Mouse (Mus musculus): ENCODE results near the gene C530025M09Rik.

DNA sequence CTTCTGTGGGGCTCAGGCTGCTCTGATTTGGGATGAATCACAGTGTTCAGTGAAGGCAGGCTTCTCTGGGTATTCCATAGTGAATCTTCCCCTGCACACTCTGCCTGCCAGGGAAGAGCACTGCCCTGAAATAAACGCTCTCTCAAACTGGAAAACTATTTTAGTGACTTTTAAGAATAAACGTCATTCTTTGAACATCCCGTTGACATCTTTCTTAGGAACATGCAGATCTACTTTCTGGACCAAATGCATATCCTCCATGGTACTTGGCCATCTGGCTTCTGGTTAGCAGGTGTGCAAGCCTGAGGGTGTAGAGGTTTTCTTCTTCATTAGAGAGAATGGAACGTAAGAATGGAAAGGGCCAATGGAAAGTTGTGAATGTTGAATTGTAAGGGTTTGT, 41.5 kb upstream of the C530025M09Rik start:
- TF ChIP-seq CTCF (conservative IDR thresholded peaks at IDR 0.05; ENCODE audit: low read length) (no peak), POU5F1 (IDR thresholded peaks at IDR 0.05; ENCODE audit: borderline replicate concordance, low read length) (no peak), NANOG (IDR thresholded peaks at IDR 0.05; ENCODE audit: borderline replicate concordance, low read length) (no peak)
